Mouse (Mus musculus): ENCODE measurements around the gene Aacs.

The Aacs gene

GRCm38 (mm10) chr5:125493093-125493423, 17.4 kb downstream of the Aacs start:
- no peak for DNase-seq (ENCODE audit: low spot score)

GRCm38 (mm10) chr5:125495655-125496054, 20.0 kb downstream of the Aacs start:
- no peak for DNase-seq (ENCODE audit: low spot score)

- peak; percentile 83 for DNase-seq (ENCODE audit: low spot score)
Observed at GRCm38 (mm10) chr5:125497821-125498600, 22.4 kb downstream of the Aacs start.

- DNase-seq (ENCODE audit: low spot score), result no peak
Observed at GRCm38 (mm10) chr5:125501505-125501904, 25.9 kb downstream of the Aacs start.

GRCm38 (mm10) chr5:125502186-125502585, 26.6 kb downstream of the Aacs start:
- DNase-seq (ENCODE audit: low spot score), result no peak

GRCm38 (mm10) chr5:125503628-125504027, 28.0 kb downstream of the Aacs start:
- no peak for DNase-seq (ENCODE audit: low spot score)

- DNase-seq (ENCODE audit: low spot score), result no peak
Observed at GRCm38 (mm10) chr5:125504692-125505091, 29.1 kb downstream of the Aacs start.

GRCm38 (mm10) chr5:125505968-125506367, 30.4 kb downstream of the Aacs start:
- no peak for DNase-seq (ENCODE audit: low spot score)

- no peak for DNase-seq (ENCODE audit: low spot score)
Observed at GRCm38 (mm10) chr5:125507582-125507981, 32.0 kb downstream of the Aacs start.

- DNase-seq (ENCODE audit: low spot score), result no peak
Observed at GRCm38 (mm10) chr5:125508006-125508405, 32.4 kb downstream of the Aacs start.

- DNase-seq (ENCODE audit: low spot score), result no peak
Observed at GRCm38 (mm10) chr5:125509541-125509940, 33.9 kb downstream of the Aacs start.

GRCm38 (mm10) chr5:125515006-125515405, 39.4 kb downstream of the Aacs start:
- no peak for DNase-seq (ENCODE audit: low spot score)

GRCm38 (mm10) chr5:125518640-125519039, 43.0 kb downstream of the Aacs start:
- DNase-seq (ENCODE audit: low spot score), result no peak

GRCm38 (mm10) chr5:125520930-125521590, 45.4 kb downstream of the Aacs start:
- DNase-seq (ENCODE audit: low spot score), result no peak

GRCm38 (mm10) chr5:125523361-125523760, 47.7 kb downstream of the Aacs start:
- DNase-seq (ENCODE audit: low spot score), result no peak

- DNase-seq (ENCODE audit: low spot score), result no peak
Observed at GRCm38 (mm10) chr5:125525516-125525915, 49.9 kb downstream of the Aacs start.

GRCm38 (mm10) chr5:125526464-125526863, 50.9 kb downstream of the Aacs start:
- no peak for DNase-seq (ENCODE audit: low spot score)

- DNase-seq (ENCODE audit: low spot score), result peak; percentile 87
Observed at GRCm38 (mm10) chr5:125529109-125529508, 53.5 kb downstream of the Aacs start.

GRCm38 (mm10) chr5:125531634-125532033, 56.0 kb downstream of the Aacs start, which contains the start of gene Tmem132b:
TSS of gene Tmem132b (plus strand) at chr5:125531774.
- DNase-seq (ENCODE audit: low spot score), result peak; percentile 53

GRCm38 (mm10) chr5:125532191-125532544, 56.6 kb downstream of the Aacs start:
- peak; percentile 63 for DNase-seq (ENCODE audit: low spot score)

- DNase-seq (ENCODE audit: low spot score), result no peak
Observed at GRCm38 (mm10) chr5:125532545-125533224, 57.1 kb downstream of the Aacs start.

- peak; percentile 52 for DNase-seq (ENCODE audit: low spot score)
Observed at GRCm38 (mm10) chr5:125533225-125533900, 57.7 kb downstream of the Aacs start.

Data from layer of hippocampus, adult 11-12 months (tissue).